Mouse (Mus musculus) urinary bladder, postnatal 4 days (tissue): ENCODE results near the gene Col27a1.

Experiments used
- DNase-seq, 2 experiments: peaks; one replicate each; pipeline ENCODE4 v3.0.0; 2021 to 2022; ENCODE audit warnings: low spot score in 2 of 2

Gene Col27a1

DNA sequence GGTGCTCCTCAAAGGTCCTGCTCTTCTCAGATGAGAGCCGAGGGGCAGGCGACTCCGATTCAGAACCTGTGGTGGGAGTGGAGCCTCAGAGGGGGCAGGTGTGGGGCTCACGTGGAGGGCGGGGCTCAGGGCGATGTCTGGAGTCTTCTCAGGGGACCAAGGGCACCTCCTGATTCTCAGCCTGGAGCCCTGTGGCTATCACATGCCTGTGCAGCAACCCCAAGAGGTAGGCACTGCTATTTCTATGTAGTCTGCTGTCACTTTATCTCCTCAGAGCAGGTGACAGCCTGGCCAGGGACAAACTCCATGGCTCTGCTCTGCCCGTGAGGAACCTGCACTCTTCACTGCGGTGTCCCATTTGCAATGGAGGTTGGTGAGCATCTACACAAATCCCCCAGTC is 159.6 kb downstream of the Col27a1 start:
- DNase-seq, result no peak

DNA sequence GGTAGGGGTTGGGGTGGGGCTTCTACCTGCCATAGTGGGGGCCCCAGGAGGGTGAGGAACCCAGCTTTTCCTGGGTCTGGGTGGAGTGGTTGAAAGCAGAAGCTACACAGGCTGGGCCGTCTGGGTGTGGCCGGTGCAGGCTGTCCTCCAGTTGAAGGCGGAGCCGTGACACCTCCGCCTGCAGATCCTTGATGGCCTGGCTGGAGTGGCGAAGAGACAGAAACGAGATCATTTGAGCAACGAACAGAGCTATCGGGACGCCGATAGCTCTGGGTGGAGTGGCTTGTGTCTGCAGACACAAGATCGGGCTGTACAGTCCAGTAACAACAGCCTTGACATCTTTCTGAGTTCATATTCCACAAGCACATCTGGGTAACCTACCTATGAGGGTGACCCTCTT is 160.5 kb downstream of the Col27a1 start:
- no peak for DNase-seq

DNA sequence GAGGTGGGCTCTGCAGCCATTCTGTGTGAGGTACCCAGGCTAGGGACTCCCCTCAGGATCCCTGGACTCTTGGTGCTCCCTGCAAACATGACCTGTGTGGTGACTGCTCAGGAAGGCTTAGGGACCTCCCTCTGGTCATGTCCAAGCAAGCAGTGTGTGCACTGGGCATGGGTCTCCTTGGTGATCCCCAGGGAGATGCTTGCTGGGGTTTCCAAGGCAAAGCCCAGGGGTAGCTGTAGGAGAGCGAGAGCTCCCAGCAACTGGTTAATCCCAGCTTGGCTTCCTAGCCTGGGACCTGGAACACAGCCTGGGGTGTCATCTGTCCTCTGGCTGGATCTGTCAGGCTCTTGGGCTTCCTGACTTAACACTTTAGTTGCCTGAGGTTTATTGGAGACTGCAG is 161.6 kb downstream of the Col27a1 start:
- DNase-seq, result no peak

DNA sequence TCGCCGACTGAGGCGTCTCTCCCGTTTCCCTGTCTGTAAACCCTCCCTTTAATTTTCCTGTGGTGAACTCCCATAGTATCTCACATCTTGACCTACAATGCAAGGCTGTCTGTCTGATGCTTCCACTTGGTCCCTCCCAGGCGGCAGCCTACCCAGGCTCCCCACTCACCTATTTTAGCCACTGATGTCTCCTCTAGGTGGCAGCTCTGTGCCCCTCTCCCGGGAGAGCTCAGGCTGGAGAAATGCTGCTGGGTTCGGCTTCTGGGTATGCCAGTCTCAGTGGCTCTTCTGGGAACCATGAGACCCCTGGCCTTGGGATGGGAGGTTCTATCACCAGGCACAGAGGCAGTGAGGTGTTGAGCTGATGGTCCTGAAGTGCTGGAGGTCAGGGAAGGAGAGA is 163.7 kb downstream of the Col27a1 start:
- DNase-seq, result no peak

DNA sequence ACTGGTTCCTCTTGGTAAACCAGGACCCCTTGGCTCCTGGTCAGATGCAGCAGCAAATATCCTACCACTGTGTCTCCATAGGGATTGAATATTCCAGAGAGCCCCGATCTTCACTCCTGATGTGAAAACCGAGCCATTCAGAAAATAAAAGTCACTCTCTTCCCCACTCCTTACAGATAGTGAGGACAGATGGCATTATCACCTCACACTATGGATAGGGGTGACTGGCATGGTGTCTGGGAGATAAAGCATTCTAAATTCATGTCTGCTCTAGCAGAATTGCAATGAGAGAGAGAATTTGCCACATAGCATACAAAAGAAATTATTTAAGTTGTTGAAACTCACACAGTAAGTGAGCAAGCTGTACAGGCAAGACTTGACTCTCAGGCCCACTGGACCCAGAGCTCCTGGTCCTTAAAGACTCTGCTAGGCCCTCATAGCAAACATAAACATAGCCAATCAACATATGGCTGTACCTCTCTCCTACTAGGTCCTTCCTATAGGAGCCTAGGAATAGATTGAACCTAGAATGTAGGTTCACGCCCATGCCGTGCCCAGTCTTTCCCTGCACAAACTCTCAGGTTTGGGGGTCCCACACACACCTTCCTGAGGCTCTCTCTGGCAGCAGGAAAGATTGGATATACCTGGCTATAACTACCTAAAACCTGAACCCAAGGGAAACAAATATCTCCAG is 169.0 kb downstream of the Col27a1 start:
- no peak for DNase-seq

DNA sequence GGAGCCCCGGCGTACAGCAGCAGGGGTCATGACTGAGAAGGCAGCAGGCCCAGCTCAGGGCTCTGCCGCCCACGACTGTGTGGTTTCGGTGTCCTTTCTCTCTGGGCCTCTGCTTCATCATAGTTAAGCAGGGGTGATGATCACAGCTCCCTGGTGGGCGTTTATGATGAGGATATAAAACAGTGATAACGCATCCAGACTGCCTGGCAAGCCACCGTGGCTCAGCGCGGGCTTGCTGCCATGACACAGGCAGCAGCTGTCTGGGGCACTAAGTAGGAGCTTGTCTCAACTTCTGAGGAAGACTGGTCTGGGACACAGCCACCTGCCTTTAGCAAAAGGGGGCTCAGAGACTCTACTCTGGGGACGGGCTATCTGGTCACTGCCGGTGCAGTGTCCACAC is 169.7 kb downstream of the Col27a1 start:
- DNase-seq, result no peak

DNA sequence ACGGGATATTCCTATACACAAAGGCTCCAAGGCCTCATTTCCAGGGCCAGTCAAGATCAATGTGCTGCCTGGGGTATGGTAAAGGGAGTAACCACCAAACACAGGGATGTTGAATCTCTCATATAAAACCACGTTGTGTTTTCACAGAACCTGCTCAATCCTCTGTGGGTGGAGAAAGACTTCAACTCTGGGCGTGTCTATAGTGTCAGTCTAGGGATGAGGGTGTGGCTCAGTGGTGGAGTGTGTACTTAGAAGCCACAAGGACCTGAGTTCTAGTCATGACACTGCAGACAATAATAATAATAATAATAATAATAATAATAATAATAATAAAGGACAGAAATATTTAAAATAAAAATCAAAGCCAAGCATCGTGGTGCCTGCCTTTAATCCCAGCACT is 170.5 kb downstream of the Col27a1 start:
- no peak for DNase-seq
